Mouse (Mus musculus) liver, embryonic 14.5 days (tissue): Measurements from ENCODE around the gene Parm1. TPM values are rescaled to one million over a fixed set of nuclear protein-coding genes. Genes with fewer than 3 reads are reported as not detected.

Experiments
- ATAC-seq: fragments of 200-750 bp; cut with Nextera tagmentation; 2 replicates; pipeline ENCODE4 v1.8.0; 2017; ENCODE audit warnings: moderate number of reproducible peaks, mild to moderate bottlenecking, moderate library complexity; ENCODE audit not compliant: insufficient read depth
- DNase-seq, 3 experiments: peaks; one replicate each; pipeline ENCODE4 v3.0.0-alpha.2; 2012 to 2013; ENCODE audit warnings: low read depth in 3 of 3, low spot score in 3 of 3
- H3K27ac ChIP-seq: fragments of 300-500 bp; sonication (generic); 2 replicates; pipeline ENCODE4 v1.5.1; 2014; ENCODE audit warnings: moderate library complexity, mild to moderate bottlenecking, control low read depth, inconsistent platforms
- H3K27me3 ChIP-seq: fragments of 300-500 bp; sonication (generic); 2 replicates; pipeline ENCODE4 v1.6.1; 2014; ENCODE audit warnings: mild to moderate bottlenecking, low read length, moderate library complexity; ENCODE audit not compliant: control insufficient read depth, insufficient read depth
- H3K36me3 ChIP-seq: fragments of 300-500 bp; sonication (generic); replicated peaks from 2 replicates; pipeline ENCODE4 v1.6.1; 2014; ENCODE audit warnings: low read depth; ENCODE audit not compliant: control insufficient read depth, insufficient read depth
- H3K4me1 ChIP-seq, 2 experiments: fragments of 200-500 bp in 1 of 2; fragments of 300-500 bp in 1 of 2; sonication (generic) in 1 of 2; replicated peaks; 2 replicates each; pipeline ENCODE4 v1.6.1; 2012 to 2014; ENCODE audit warnings: antibody characterized with exemption in 1 of 2, inconsistent platforms in 1 of 2, low read length in 1 of 2; ENCODE audit not compliant: control insufficient read depth in 2 of 2, insufficient read depth in 2 of 2
- H3K4me2 ChIP-seq: fragments of 300-500 bp; sonication (generic); 2 replicates; pipeline ENCODE4 v1.6.1; 2014; ENCODE audit warnings: low read depth, mild to moderate bottlenecking, control low read depth, moderate library complexity
- H3K4me3 ChIP-seq, 2 experiments: fragments of 200-500 bp in 1 of 2; fragments of 300-500 bp in 1 of 2; sonication (generic) in 1 of 2; 2 replicates each; pipeline ENCODE4 v1.5.1; 2012 to 2014; ENCODE audit warnings: low read depth in 2 of 2, low read length in 2 of 2, mild to moderate bottlenecking in 2 of 2, control low read depth in 1 of 2, inconsistent platforms in 1 of 2, moderate library complexity in 1 of 2; ENCODE audit not compliant: insufficient read depth in 1 of 2
- H3K9ac ChIP-seq: fragments of 300-500 bp; sonication (generic); replicated peaks from 2 replicates; pipeline ENCODE4 v1.6.1; 2014; ENCODE audit warnings: mild to moderate bottlenecking, control low read depth, moderate library complexity
- H3K9me3 ChIP-seq: fragments of 300-500 bp; sonication (generic); 2 replicates; pipeline ENCODE4 v1.6.1; 2016; ENCODE audit warnings: low read length, mixed read lengths; ENCODE audit not compliant: control insufficient read depth
- CTCF ChIP-seq: IDR thresholded peaks from 2 replicates; pipeline ENCODE4 v1.5.1; 2016; ENCODE audit warnings: antibody characterized with exemption, low read depth, control low read depth
- EP300 ChIP-seq: IDR thresholded peaks from 2 replicates; pipeline ENCODE4 v1.6.1; 2016; ENCODE audit warnings: antibody characterized with exemption, low read depth
- WGBS: fragments of 180-500 bp; shearing (Covaris S2); extraction: QIAGEN DNeasy Blood & Tissue Kit; methylation state at CpG from one replicate; pipeline ENCODE4 v1.1.7; 2014; ENCODE audit not compliant: insufficient replicate concordance; 5-methylcytosine and 5-hydroxymethylcytosine counted together
- polyA plus RNA-seq, 2 experiments: library from polyadenylated mRNA; depleted of rRNA in 1 of 2; stranded (reverse) in 1 of 2; unstranded in 1 of 2; fragments of >200 nt; fragmentation: Nextera tagmentation in 1 of 2; extraction: Ambion mirVana in 1 of 2; gene quantifications; 2 replicates each; pipeline versions ENCODE4 v1.2.1 to v1.2.3; 2012 to 2014

Gene Parm1
- polyA plus RNA-seq, 2 experiments = 0.39 to 0.46 TPM

DNA sequence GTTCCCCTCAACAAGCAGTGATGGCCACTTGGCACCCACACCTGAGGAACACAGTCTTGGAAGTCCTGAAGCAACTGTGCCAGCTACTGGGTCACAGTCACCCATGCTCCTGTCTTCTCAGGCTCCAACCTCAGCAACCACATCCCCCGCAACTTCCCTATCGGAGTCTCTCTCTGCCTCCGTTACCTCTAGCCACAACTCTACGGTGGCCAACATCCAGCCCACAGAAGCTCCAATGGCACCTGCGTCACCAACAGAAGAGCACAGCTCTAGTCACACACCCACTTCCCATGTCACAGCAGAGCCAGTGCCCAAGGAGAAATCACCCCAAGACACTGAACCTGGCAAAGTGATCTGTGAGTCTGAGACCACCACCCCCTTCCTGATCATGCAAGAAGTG, 76.7 kb downstream of the Parm1 start:
- DNase-seq (no peak), ATAC-seq (no peak)
- 64% methylated on average over 5 of the region's 5 CpGs for WGBS
- Histone ChIP-seq H3K4me1 (no peaks in the 10 kb centered on the region), H3K27ac (no peak overlapping the region), H3K9me3 (no peaks in the 10 kb centered on the region), H3K36me3 (no peaks in the 10 kb centered on the region), H3K27me3 (no peaks in the 10 kb centered on the region), H3K4me3 (no peak overlapping the region), H3K4me2 (no peak overlapping the region), H3K9ac (no peak overlapping the region)
- TF ChIP-seq CTCF (no peak), EP300 (no peak)

DNA sequence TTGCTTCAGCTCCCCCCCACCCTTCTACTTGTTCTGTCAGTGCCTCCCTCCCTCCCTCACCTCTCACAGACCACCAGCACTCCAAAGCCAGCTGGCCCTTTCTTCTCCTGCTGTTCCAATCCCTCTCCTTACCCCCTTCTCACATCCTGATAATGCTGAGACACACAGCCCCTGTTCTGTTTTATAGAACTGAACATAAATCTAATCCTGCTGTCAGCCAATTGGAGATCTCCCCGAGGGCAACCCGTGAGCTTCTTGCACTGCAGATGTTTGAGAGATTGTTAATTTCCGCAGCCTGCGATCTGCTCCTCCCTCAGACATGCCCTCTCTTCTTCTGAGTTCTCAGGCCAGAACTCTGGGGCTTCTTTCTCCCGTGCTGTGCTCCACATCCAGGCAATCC, 79.8 kb downstream of the Parm1 start:
- Histone ChIP-seq H3K9me3 (no peaks in the 10 kb centered on the region), H3K9ac (no peak overlapping the region), H3K27ac (no peak overlapping the region), H3K4me2 (no peak overlapping the region), H3K4me1 (no peaks in the 10 kb centered on the region), H3K27me3 (no peaks in the 10 kb centered on the region), H3K36me3 (no peaks in the 10 kb centered on the region), H3K4me3 (no peak overlapping the region)
- ATAC-seq (no peak), DNase-seq (no peak)
- TF ChIP-seq CTCF (no peak), EP300 (no peak)
- WGBS = 48% methylated on average over 5 of the region's 5 CpGs

DNA sequence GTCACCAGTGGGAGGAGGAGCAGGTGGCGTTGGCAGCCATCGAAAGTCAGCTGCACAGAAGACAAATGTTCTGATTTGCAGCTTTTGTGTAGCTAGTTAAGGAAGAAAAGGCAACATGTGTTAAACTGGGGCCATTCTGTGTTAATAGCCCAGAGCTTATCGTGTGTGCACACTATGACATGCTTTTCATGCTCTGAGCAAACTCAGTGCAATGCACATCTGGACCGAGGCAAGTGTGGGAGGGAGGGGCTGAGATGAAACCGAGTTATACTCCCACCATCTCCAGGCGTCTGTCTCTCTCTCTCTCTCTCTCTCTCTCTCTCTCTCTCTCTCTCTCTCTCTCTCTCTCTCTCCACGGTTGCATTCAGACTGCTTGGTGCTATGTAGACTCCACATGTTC, 82.4 kb downstream of the Parm1 start:
- ATAC-seq (no peak), DNase-seq (no peak)
- no peaks in the 10 kb centered on the region for H3K4me1 ChIP-seq
- H3K9me3 ChIP-seq = no peaks in the 10 kb centered on the region
- H3K27ac ChIP-seq = no peak overlapping the region
- no peaks in the 10 kb centered on the region for H3K27me3 ChIP-seq
- no peak overlapping the region for H3K4me3 ChIP-seq
- WGBS = 60% methylated on average over 7 of the region's 7 CpGs
- no peaks in the 10 kb centered on the region for H3K36me3 ChIP-seq
- TF ChIP-seq CTCF = no peak
- TF ChIP-seq EP300 = no peak
- H3K4me2 ChIP-seq = no peak overlapping the region
- H3K9ac ChIP-seq = no peak overlapping the region

DNA sequence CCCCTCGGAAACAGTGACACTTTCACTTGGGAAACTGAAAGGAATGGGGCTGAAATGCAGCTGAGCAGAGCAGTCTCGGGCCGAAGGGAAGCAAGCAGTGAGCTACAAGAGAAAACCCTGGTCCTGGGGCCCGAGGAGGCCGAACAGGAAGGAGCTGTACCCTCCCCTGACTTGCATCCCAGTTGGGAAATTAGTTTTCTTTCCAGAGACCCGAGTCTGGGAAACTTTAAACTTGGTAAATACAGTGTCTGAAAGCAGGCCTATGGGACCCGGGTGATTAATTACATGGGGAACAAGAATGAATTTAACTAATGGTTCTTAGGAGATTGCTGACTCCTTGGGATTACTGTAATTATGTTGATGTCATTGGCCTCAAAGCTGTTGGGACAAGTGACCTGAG, 85.9 kb downstream of the Parm1 start:
- DNase-seq (no peak), ATAC-seq (no peak)
- H3K36me3 ChIP-seq = no peaks in the 10 kb centered on the region
- TF ChIP-seq CTCF (no peak), EP300 (no peak)
- H3K4me2 ChIP-seq = no peak overlapping the region
- no peak overlapping the region for H3K27ac ChIP-seq
- no peaks in the 10 kb centered on the region for H3K9me3 ChIP-seq
- no peaks in the 10 kb centered on the region for H3K4me1 ChIP-seq
- H3K4me3 ChIP-seq = no peak overlapping the region
- H3K27me3 ChIP-seq = no peaks in the 10 kb centered on the region
- no peak overlapping the region for H3K9ac ChIP-seq
- WGBS = 54% methylated on average over 7 of the region's 7 CpGs

DNA sequence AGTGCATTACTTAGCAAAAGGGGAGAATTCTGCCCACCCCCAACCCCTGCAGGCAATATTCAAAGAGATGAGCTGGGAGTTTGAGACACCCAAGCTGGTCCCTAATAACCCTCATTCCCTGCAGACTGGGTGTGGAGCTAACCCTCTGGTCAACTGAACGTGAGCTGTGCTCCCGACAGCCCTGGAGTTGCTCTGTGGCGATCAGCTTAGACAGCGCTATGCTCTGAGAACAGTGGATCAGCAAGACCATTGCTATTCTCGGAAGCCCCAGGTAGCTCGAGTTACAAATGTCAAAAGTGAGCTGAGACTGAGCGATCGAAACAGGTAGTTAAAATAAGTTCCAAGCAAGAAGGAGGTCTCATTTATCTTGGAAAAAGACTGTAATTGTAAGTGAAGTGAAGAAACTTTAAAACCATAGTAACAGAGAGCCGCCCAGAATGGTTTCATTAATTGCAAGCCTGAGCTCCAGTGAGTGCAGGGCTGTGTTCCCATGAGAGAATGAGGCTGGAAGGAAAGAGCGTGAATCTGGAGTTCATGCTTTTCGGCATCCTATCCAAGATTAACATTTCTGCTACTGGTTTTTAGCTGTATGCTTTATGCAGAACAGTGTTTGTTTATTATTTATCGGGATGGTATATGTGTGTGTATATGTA, 86.5 kb downstream of the Parm1 start:
- H3K4me1 ChIP-seq = no peaks in the 10 kb centered on the region
- H3K4me3 ChIP-seq = no peak overlapping the region
- no peaks in the 10 kb centered on the region for H3K36me3 ChIP-seq
- no peak overlapping the region for H3K4me2 ChIP-seq
- H3K27ac ChIP-seq = no peak overlapping the region
- no peak for DNase-seq
- 68% methylated on average over 12 of the region's 12 CpGs for WGBS
- no peak overlapping the region for H3K9ac ChIP-seq
- no peaks in the 10 kb centered on the region for H3K9me3 ChIP-seq
- no peaks in the 10 kb centered on the region for H3K27me3 ChIP-seq
- TF ChIP-seq CTCF = no peak
- TF ChIP-seq EP300 = no peak
- no peak for ATAC-seq
